Mouse (Mus musculus) spleen, postnatal 36 days (tissue): ENCODE results near the gene Olfr455.

Experiments
- DNase-seq, 2 experiments: peaks; one replicate each; pipeline ENCODE4 v3.0.0; 2022; ENCODE audit warnings: low spot score in 2 of 2, mixed read lengths in 1 of 2

The Olfr455 gene

DNA sequence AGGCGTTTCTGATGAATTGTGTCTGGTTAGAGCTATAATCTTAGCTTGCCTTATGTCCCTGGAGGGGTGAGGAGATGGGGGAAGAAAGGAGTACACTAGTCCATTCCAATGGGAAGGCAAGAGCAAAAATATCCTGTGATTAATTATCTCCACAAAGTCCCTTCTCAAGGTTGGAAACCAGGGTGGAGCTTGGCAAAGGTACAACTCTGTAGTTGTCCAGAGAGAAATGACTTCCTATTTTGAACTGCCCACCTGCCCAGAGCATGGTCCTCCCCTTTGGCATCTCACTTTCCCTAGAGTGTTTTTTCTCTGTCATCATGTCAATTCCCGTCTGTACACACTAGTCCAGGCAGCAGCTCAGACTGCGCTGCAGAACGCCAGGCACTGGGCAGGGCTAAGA is at the start of gene Olfr455:
Olfr455 (minus strand) TSS at position 127 of the 400 bp plus-strand sequence.
- DNase-seq, result no peak

DNA sequence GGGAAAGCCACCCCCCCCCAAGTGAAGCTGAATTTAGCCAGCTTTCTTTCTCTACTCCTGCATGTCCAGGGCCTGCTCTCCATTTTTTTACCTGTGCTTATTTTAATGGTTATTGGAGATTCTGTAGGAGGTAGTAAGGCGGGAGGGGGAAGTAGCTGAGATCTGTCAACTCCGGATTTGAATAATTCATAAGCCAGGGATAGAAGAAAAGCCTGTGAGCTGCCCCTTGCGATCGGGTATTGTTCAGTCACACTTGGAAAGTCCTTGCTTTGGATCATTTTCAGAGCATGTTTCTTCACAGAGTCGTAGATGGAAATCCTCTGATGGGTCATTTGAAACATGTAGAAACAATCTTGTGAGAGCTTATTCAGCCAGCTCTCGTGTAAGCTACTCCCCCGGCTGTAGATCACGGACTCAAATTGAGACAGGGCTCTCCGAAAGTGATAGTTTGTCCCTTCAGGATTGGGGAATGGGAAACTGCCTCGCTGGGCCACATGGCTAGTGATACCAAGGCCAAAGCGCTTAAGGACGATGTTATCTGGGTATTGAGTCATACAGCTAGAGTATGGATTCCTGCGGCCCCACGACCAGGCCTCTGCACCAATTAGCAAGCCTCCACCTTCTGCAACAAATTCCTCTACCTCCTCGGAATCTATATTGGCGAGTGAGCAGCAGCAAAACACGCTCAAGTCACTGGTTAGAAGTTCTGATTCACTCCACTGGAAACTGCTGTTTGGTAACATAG is 45.9 kb upstream of the Olfr455 start:
- DNase-seq, result no peak

DNA sequence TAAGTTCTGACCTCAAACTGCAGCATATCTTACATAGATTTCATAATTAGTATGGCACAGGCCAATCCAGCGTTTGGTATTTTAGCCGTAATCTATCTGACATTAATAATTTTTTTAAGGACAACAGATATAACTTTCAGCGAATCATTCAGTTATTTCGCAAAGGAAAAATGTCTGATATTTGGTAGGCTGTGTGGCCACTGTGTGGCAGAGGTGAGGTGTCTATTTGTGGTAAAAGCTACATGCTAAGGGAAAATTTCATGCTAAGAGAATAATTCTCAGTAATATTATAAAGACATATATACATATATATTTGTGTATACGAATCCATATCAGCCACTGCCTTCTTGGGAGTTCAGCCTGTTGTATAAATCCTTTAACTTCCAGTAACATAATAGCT is 39.2 kb upstream of the Olfr455 start:
- DNase-seq, result no peak

DNA sequence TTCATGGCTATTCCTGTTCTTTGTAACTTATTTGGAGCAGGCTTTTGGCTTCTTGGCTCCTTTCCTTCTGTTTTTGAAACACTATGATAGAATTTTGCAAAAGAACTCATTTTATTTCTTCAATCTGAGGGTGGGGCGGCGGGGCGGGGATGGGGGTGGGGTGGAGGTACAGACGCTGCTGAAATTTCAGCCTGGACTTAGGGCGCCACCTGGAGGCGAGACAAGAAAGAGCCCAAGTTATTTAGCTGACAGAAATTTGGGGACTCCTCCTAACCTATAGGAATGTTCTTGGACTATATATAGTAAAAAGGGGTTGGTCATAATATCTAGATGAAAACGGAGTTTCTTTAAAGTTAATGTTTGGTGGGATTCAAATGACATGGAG is 36.1 kb upstream of the Olfr455 start:
- peak; percentile 14 to 22 for DNase-seq

DNA sequence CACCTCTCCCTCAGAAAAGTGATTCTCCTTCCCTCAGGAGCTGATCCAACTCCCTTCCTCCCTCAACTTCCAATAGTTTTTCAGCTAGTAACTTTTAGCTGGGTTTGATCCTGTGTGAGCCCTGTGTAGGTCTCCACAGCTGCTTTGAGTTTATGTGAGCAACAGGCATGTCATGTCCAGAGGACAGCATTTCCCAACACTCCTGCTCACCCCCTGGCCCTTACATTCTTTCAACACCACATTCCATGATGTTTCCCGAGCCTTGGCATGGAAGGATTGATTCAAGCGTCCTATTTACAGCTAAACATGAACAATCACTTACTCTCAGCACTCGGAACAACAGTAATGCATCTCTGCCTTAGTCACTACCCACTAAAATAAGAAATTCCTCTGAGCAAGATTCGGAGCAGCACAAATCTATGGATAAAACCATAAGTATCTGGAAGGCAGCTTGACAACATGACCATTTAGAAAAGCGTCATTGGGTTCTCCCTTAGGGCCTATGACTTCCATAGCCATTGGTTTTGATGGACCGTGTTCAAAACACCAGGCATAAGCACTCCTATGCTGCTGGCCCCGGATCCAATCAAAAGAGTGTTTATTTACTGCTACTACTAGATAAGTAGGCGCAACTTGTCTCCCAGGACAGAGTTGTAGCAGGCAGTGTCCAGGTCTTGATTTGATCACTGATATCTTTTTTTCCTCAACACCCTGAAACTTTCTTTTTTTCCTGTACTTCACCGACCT is 35.5 kb upstream of the Olfr455 start:
- DNase-seq, result no peak

DNA sequence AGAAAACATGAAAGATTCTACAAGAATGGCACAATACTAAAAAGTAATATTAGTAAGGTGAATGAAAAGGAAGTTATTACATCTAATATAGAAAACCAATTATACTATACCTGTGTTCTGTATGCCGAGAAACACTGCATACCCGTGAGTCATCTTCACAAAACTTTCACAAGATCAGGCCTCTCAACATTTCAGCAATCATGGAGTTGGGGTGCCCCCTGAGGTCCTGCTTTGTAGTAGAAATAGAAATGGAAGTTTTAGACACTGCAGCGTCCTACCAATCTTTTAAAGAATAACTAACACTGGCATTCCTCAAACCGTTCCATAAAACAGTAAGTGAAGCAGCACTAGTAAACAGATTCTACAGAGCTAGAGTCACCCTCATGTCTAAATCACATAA is 31.3 kb upstream of the Olfr455 start:
- DNase-seq, result no peak

DNA sequence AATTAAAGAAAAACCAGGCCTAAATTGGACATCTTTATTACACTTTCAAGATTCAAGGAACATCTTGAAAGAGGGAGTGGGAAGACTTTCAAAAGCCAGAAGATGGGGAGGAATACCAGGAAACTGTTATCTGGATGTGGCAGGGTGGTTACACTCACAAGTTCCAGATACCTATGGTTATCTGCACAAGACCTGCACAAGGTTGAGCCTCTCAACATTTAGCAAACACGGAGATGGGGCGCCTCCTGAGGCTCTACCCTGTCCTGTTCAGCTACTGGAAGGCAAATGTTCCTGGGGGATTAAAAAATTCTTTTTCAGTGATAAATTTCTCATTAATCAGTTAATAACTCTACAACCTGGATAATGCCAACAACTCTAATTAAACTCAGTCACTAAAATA is 30.0 kb upstream of the Olfr455 start:
- DNase-seq, result no peak

DNA sequence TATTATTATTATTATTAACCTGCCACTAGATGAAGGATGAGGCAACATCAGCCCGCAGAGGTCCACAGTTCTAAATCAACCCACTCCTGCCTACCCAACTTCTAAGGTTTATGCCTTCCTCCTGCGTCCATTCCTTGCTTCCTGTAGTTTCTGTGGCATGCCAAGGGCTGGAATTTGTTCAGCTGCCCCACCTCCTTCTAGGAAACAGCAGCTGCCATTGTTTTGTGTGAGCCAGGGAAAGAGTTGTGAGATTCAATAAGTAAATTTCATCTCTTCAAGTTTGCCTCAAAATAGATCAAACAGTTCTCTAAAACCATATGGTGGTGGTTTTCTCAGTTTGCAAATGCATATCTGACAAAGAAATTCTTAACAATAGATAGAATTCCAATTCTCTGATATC is 20.8 kb upstream of the Olfr455 start:
- DNase-seq, result no peak

DNA sequence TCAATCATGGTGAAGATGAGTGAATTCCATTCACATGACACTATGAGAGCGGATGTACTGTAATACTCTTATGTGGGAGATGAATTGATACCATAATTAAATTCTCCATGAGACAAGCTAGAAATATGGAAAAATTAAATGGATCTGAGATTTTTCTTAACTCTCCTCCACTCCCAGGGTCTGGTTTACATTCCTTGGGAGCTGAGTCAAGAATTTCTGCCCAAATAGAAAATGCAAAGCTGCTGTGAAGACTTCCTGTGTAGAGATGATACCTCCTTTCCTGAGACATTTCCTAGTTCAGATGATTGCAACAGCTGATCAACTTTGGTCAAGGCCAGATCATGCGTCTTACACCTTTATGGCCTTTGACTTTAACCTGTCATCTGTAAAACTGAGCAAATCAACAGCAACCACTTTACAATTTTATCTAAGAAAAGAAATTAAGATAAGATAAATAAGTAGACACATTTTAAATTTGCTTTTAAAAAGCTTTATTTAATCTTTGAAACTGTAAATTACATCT is 18.8 kb upstream of the Olfr455 start:
- DNase-seq, result no peak

DNA sequence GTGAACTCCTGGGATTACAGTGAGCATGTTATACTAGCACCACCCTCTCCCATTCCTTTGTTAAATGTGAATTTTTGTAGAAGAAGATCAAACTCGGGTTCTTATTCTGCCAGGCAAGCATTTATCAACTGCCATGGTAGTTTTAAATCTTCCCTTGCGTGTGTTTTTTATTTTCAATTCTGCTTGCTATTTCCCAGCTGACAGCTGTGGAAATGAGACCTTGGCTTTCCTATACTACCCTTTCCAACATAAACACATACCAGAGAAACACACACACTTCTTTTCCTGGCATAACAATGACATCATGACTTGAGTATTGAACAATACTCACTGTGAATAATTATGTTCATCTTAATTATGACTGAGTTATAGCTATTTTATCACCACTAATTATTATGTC is 14.9 kb upstream of the Olfr455 start:
- DNase-seq, result no peak

DNA sequence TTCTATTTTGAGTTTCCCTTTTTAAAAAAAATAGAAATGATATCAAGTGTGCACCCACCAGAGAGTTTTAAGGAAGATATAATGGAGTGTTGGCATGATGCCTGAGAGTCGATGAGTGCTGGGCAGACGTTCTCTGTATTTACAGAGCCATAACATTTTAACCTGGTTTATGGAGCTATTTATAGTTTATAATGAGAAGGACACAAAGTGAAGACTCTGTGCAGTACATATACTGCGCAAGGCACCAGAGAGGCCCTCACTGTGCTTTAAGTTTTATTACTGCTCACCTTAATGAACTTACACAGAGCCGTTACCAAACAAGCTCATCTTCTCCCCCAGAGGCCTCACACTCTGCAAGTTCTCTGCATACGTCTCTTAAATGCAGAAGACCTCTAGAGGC is 13.5 kb upstream of the Olfr455 start:
- DNase-seq, result no peak

DNA sequence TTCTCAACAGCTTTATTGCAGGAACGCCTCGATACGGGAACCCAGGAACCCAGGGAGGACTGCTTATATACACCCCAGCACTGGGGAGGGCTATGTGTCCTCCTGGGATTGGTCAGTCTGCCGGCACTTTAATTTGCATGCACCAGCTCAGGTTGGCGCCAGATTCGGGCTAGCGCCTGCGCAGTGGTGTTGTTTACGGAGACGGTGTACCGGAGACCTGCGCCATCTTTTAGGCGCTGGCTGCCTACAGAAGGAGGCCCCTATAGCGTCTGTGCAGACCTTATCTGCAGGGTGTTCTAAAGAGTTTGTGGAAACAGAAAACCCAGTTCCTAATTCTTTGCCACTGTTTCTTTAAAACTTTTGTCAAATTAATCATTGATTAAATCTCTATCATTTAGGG is 11.3 kb upstream of the Olfr455 start:
- no peak for DNase-seq

DNA sequence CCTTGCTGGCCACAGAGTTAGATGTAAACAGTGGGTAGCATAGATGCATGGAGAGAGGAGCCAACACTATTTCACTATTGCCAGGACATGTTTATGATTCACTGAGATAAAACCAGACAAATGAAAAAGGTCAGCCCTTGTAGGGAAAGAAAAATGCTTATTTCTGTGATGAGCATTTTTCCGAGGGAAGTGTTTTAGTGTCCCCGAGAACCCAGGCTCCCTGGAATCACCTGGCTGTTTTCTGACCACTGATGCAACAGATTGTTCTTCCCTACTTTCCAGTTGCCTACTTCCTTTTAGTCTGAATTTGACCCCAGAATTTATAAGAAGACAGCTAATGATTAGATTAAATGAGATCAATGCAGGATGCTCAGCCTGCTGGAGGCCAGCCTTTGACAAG is 1.2 kb downstream of the Olfr455 start:
- DNase-seq, result no peak

DNA sequence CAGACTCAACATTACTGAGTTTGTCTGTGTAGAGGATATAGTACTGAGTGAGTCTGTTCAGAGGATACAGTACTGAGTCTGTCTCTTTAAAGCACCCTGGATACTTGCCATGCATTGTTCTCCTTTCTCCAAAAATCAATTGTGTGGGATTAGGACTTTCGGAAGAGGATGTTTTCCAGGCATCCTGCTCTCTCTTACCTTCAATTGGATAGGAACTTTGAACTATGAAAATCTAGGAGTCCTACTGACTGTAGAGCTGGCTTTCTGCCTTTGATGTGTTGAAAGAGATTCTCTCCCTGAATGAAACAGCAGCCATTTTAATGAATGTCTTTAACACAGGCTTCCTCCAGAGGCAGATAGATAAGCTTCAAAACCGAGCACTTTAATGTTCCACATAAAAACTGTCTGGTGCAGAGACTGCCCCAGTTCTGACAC is 1.9 kb downstream of the Olfr455 start:
- no peak for DNase-seq

DNA sequence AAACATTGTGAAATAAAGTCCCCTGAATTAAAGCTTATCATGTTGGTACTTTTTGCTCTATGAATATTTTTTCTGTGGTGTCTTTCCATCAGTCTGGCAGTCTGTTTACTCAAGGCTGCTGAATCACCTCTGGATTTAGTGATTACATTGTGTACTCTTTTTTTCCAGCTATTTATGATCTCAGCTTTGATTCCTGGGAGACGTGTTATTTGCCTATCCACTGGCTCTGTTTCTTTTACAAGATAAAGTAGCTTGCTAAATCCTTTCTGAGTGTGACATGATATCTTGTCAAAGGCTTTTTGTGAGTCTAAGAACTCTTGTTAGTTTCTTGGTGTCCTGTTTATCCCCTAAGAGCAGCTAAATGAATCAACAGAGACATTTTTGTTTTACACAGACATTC is 2.5 kb downstream of the Olfr455 start:
- no peak for DNase-seq

DNA sequence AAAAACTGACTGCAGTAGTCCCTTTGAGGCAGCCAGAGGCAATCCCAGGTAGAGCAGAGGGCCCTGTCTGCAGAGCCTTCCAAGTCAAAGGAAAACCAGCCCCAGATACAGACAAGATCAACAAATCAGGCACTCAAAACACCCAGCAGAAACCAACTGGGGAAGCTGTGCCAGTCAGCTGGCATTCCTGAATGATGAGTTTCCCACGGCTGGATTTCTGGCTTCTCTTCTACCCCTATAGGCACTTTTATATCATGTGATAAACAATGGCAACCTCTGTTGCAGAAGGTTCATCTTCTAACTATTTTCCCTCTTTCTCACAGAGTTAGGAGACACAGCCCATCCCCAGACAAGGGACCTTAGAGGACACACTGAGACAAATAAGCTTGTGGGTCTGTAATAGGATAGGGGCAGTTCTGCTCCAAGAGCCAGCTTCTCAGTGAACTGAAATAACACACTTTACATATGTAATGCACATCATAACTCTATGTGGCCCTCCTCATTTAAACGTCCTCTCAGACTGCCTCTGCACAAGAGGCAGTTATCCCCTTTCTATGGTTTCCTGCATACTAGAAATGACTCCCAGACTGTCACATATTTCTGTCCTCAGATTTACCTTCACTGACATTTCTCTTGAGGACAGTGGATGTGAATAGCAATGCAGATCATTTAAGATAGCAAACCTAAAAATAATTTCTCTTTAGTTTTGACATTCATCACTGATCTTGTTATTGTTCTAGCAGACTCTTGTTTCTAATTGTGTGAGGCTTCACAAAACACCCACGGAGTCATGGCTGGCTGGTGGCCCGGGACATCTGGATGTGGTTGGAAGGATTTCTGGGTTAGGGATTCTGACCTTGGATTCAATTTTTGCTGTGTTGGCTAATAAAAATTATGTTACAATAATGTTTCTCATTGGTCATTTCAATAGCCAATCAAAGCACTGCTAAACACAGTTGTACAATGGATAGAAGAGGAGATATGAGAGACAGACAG is 5.1 kb downstream of the Olfr455 start:
- DNase-seq, result no peak

DNA sequence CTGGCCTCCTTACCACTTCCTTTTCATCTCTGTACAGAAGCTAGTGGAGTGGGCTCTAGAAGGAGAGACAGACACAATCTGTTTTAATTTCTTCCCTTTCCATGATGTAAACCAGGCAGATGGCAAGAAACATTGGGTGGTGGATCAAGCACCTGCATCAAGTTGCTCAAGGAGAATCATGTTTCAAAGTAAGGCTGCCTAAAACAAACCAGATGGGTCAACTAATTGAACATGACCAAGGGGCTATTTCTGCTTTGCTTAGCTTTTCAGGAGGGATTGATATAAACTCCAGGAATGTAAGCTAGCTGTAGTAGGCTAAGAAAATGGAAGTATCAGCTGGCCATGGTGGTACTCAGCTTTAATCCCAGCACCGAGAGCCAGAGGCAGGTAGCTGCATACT is 6.7 kb downstream of the Olfr455 start:
- no peak for DNase-seq

DNA sequence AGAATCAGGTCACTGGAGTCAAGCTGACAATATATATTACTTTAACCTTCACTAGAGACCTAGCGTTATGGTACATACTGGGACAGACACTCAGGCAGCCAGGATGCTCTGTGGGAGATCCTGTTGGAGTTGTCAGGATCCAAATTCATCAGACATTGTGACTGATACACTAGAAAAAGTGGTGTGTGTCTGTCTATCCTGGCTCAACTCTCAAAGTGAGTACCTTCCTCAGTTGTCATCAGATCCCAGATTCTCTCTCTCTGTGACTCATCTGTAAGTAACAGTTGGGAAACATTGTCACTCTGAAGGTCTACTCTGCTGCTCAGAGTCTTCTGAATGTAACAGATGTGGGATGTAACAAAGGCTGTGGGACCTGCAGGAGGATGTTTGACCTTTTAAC is 7.7 kb downstream of the Olfr455 start:
- no peak for DNase-seq

DNA sequence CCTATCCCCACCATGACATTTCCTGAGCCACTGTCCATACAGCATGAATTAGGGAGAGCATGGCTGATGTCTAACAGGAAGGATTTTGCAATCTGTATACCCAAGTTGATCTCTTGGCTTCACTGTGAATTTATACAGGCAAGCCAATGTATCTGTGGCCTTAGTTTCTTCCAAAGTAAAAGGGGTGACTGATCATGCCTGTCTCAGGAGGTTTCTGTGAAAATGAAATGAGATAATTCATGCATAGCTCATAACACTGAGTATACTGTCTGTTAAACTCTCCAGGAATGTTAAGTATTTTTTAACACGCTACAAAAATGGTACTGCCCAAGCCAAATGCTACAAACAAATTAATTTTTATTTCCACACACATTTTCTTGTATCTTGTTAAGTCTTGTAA is 33.9 kb downstream of the Olfr455 start:
- no peak for DNase-seq

DNA sequence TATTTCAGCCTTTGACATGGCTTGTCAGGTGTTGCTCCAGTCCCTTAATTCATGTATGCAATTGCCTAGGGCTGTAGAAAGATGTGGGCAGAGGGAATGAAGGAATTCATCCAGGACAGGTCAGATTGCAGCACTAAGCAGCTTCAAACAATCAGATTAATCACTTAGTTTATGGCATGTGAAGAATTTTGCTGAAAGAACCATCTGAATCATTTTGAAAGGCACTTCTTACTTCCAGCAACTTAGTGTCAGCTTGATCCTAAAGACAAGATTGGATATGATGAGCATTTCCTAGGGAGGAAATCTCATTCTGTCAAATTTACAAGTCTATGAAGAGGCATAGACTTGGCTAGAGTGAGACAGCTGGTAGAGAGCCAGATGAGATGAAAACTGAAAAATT is 38.1 kb downstream of the Olfr455 start:
- no peak for DNase-seq

DNA sequence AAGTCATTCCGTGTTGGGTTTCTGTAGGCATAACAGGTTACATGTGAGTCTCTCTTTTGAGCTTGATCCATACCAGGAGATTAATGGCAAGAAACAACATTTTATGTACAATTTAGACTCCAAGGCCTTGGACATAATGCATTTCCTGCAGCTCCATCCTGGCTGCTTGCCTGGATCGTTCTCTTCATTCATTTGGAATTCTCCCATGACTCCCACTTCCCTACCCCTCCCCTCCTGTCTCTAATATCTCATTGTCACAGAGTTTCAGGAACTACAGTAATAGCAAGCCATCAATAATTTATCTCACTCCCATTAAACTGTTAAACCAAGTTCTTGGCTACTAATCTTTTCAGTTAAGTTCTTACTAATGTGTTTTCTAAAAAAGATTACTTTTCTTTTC is 43.9 kb downstream of the Olfr455 start:
- no peak for DNase-seq

DNA sequence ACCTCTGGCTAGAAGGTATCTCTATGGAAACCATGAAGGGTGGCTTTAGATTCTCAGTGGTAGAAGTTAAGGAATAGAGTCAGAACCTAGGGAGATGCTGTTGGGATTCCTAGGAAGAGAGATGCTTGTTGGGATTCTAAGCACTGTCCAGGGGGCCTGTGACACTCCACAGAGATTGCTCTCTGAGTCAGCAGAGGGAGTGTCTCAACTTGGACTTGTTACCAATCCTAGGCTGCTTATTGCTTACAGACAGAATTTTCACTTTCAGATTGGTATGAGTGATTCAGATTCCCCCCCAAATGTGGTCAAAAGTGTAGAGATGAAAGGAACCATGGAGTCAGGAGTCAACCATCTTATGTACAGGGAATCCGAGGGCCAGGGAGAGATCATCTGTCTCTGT is 57.7 kb downstream of the Olfr455 start:
- DNase-seq, result no peak
